Mouse (Mus musculus): ENCODE measurements around the gene Gm572.
A peak's percentile ranks its signal among the peaks of the same experiment; 100 is the strongest.

Gene Gm572

GRCm38 (mm10) chr4:148643291-148644156 lies at the start of gene Gm572:
Gm572 (plus strand) TSS chr4:148643317.
- DNase-seq (ENCODE audit: low spot score in 2 of 2), result no peak

- no peak for DNase-seq (ENCODE audit: low spot score in 2 of 2)
Measured at GRCm38 (mm10) chr4:148593996-148594395, 49.1 kb upstream of the Gm572 start.

- DNase-seq (ENCODE audit: low spot score in 2 of 2), result no peak
Measured at GRCm38 (mm10) chr4:148595916-148596315, 47.2 kb upstream of the Gm572 start.

GRCm38 (mm10) chr4:148596731-148597130 lies 46.4 kb upstream of the Gm572 start:
- no peak for DNase-seq (ENCODE audit: low spot score in 2 of 2)

GRCm38 (mm10) chr4:148598826-148599225 lies 44.3 kb upstream of the Gm572 start:
- no peak for DNase-seq (ENCODE audit: low spot score in 2 of 2)

- DNase-seq (ENCODE audit: low spot score in 2 of 2), result no peak
Measured at GRCm38 (mm10) chr4:148600316-148600715, 42.8 kb upstream of the Gm572 start.

- DNase-seq (ENCODE audit: low spot score in 2 of 2), result no peak
Measured at GRCm38 (mm10) chr4:148601871-148602270, 41.2 kb upstream of the Gm572 start.

- DNase-seq (ENCODE audit: low spot score in 2 of 2), result no peak
Measured at GRCm38 (mm10) chr4:148602357-148603120, 40.6 kb upstream of the Gm572 start, which contains the start of gene Masp2. Masp2 (plus strand) TSS chr4:148602554.

GRCm38 (mm10) chr4:148603376-148604139 lies 39.6 kb upstream of the Gm572 start:
- no peak for DNase-seq (ENCODE audit: low spot score in 2 of 2)

GRCm38 (mm10) chr4:148604141-148604540 lies 39.0 kb upstream of the Gm572 start:
- no peak for DNase-seq (ENCODE audit: low spot score in 2 of 2)

GRCm38 (mm10) chr4:148604541-148605165 lies 38.5 kb upstream of the Gm572 start:
- peak in 1 of 2 experiments; percentile 57 for DNase-seq (ENCODE audit: low spot score in 2 of 2)

- DNase-seq (ENCODE audit: low spot score in 2 of 2), result peak in 1 of 2 experiments; percentile 68
Measured at GRCm38 (mm10) chr4:148607758-148608157, 35.4 kb upstream of the Gm572 start.

- DNase-seq (ENCODE audit: low spot score in 2 of 2), result no peak
Measured at GRCm38 (mm10) chr4:148609805-148610204, 33.3 kb upstream of the Gm572 start.

GRCm38 (mm10) chr4:148610631-148611364 lies 32.3 kb upstream of the Gm572 start:
- no peak for DNase-seq (ENCODE audit: low spot score in 2 of 2)

- no peak for DNase-seq (ENCODE audit: low spot score in 2 of 2)
Measured at GRCm38 (mm10) chr4:148612557-148612956, 30.6 kb upstream of the Gm572 start.

- no peak for DNase-seq (ENCODE audit: low spot score in 2 of 2)
Measured at GRCm38 (mm10) chr4:148613738-148614137, 29.4 kb upstream of the Gm572 start.

- no peak for DNase-seq (ENCODE audit: low spot score in 2 of 2)
Measured at GRCm38 (mm10) chr4:148619805-148620204, 23.3 kb upstream of the Gm572 start.

- no peak for DNase-seq (ENCODE audit: low spot score in 2 of 2)
Measured at GRCm38 (mm10) chr4:148620718-148621117, 22.4 kb upstream of the Gm572 start.

GRCm38 (mm10) chr4:148622485-148622884 lies 20.6 kb upstream of the Gm572 start:
- DNase-seq (ENCODE audit: low spot score in 2 of 2), result no peak

GRCm38 (mm10) chr4:148623609-148624008 lies 19.5 kb upstream of the Gm572 start:
- no peak for DNase-seq (ENCODE audit: low spot score in 2 of 2)

GRCm38 (mm10) chr4:148625010-148625409 lies 18.1 kb upstream of the Gm572 start:
- DNase-seq (ENCODE audit: low spot score in 2 of 2), result no peak

All from frontal cortex, postnatal 10 days (tissue).